Mouse (Mus musculus) hindbrain, embryonic 15.5 days (tissue): Measurements from ENCODE around the gene Tmem131. TPM values are rescaled to one million over a fixed set of nuclear protein-coding genes. Genes with fewer than 3 reads are reported as not detected.
A peak's percentile ranks its signal among the peaks of the same experiment; 100 is the strongest.

ENCODE experiments used
- ATAC-seq: fragments of 200-750 bp; cut with Nextera tagmentation; 2 replicates; pipeline ENCODE4 v1.8.0; 2017; ENCODE audit warnings: low read depth, moderate number of reproducible peaks, moderate TSS enrichment; ENCODE audit not compliant: low FRiP score
- H3K27ac ChIP-seq: fragments of 300-500 bp; sonication (generic); replicated peaks from 2 replicates; pipeline ENCODE4 v1.5.1; 2015; ENCODE audit warnings: mild to moderate bottlenecking, inconsistent platforms
- H3K27me3 ChIP-seq: fragments of 300-500 bp; sonication (generic); 2 replicates; pipeline ENCODE4 v1.6.1; 2015; ENCODE audit warnings: control low read depth, inconsistent platforms
- H3K36me3 ChIP-seq: fragments of 300-500 bp; sonication (generic); 2 replicates; pipeline ENCODE4 v1.6.1; 2015; ENCODE audit warnings: control low read depth, inconsistent platforms
- H3K4me1 ChIP-seq: fragments of 300-500 bp; sonication (generic); replicated peaks from 2 replicates; pipeline ENCODE4 v1.6.1; 2015; ENCODE audit warnings: control low read depth, inconsistent platforms
- H3K4me2 ChIP-seq: fragments of 300-500 bp; sonication (generic); 2 replicates; pipeline ENCODE4 v1.6.1; 2015; ENCODE audit warnings: moderate library complexity, mild to moderate bottlenecking, inconsistent platforms
- H3K4me3 ChIP-seq: fragments of 300-500 bp; sonication (generic); 2 replicates; pipeline ENCODE4 v1.5.1; 2015; ENCODE audit warnings: mild to moderate bottlenecking, inconsistent platforms
- H3K9ac ChIP-seq: fragments of 300-500 bp; sonication (generic); 2 replicates; pipeline ENCODE4 v1.6.1; 2015; ENCODE audit warnings: inconsistent platforms
- H3K9me3 ChIP-seq: fragments of 300-500 bp; sonication (generic); 2 replicates; pipeline ENCODE4 v1.6.1; 2016; ENCODE audit warnings: control low read depth, inconsistent platforms
- WGBS: fragments of 180-500 bp; shearing (Covaris S2); methylation state at CpG from one replicate; pipeline ENCODE4 v1.1.7; 2015; 5-methylcytosine and 5-hydroxymethylcytosine counted together
- polyA plus RNA-seq: library from polyadenylated mRNA; unstranded; fragments of >200 nt; fragmentation: Nextera tagmentation; extraction: Ambion mirVana; gene quantifications from 2 replicates; pipeline ENCODE4 v1.2.1, GENCODE M21; 2015

The Tmem131 gene
- polyA plus RNA-seq, 1 experiment from 2014 or later = 13.5 TPM

- H3K9me3 ChIP-seq = no peaks in the 10 kb centered on the region
- no peaks in the 10 kb centered on the region for H3K27me3 ChIP-seq
- H3K9ac ChIP-seq = no peak overlapping the region
- H3K4me2 ChIP-seq = no peak overlapping the region
- no peak for ATAC-seq
- H3K4me3 ChIP-seq = no peak overlapping the region
- 92% methylated on average over 14 of the region's 14 CpGs for WGBS
- peaks cover 87% of the 10 kb centered on the region for H3K36me3 ChIP-seq
- H3K27ac ChIP-seq = no peak overlapping the region
- no peaks in the 10 kb centered on the region for H3K4me1 ChIP-seq
Measured at GRCm38 (mm10) chr1:36807782-36808565, 135.5 kb downstream of the Tmem131 start.

GRCm38 (mm10) chr1:36807086-36807485 is 136.4 kb downstream of the Tmem131 start:
- Histone ChIP-seq H3K36me3 (peaks cover 85% of the 10 kb centered on the region), H3K4me3 (no peak overlapping the region), H3K9ac (no peak overlapping the region), H3K27me3 (no peaks in the 10 kb centered on the region), H3K9me3 (no peaks in the 10 kb centered on the region), H3K4me1 (no peaks in the 10 kb centered on the region), H3K4me2 (no peak overlapping the region), H3K27ac (no peak overlapping the region)
- ATAC-seq = no peak
- 93% methylated on average over 1 of the region's 1 CpGs for WGBS

GRCm38 (mm10) chr1:36806181-36806905 is 137.1 kb downstream of the Tmem131 start:
- H3K4me1 ChIP-seq = no peaks in the 10 kb centered on the region
- H3K27ac ChIP-seq = no peak overlapping the region
- no peak overlapping the region for H3K9ac ChIP-seq

GRCm38 (mm10) chr1:36804833-36805232 is 138.6 kb downstream of the Tmem131 start:
- no peak overlapping the region for H3K4me2 ChIP-seq
- WGBS = 96% methylated on average over 4 of the region's 4 CpGs
- no peaks in the 10 kb centered on the region for H3K9me3 ChIP-seq
- ATAC-seq = no peak
- H3K4me1 ChIP-seq = no peaks in the 10 kb centered on the region
- H3K4me3 ChIP-seq = no peak overlapping the region
- no peak overlapping the region for H3K27ac ChIP-seq
- no peak overlapping the region for H3K9ac ChIP-seq
- no peaks in the 10 kb centered on the region for H3K27me3 ChIP-seq
- peaks cover 74% of the 10 kb centered on the region for H3K36me3 ChIP-seq

More at GRCm38 (mm10) chr1:36806181-36806905, 137.1 kb downstream of the Tmem131 start:
- ATAC-seq = no peak
- H3K4me2 ChIP-seq = no peak overlapping the region
- H3K9me3 ChIP-seq = no peaks in the 10 kb centered on the region
- no peak overlapping the region for H3K4me3 ChIP-seq
- no peaks in the 10 kb centered on the region for H3K27me3 ChIP-seq
- H3K36me3 ChIP-seq = peaks cover 85% of the 10 kb centered on the region
- WGBS = 97% methylated on average over 7 of the region's 7 CpGs

- ATAC-seq = no peak
- H3K9me3 ChIP-seq = no peaks in the 10 kb centered on the region
- H3K27ac ChIP-seq = no peak overlapping the region
- no peaks in the 10 kb centered on the region for H3K4me1 ChIP-seq
- H3K4me3 ChIP-seq = no peak overlapping the region
- no peak overlapping the region for H3K4me2 ChIP-seq
- no peaks in the 10 kb centered on the region for H3K27me3 ChIP-seq
- 80% methylated on average over 9 of the region's 9 CpGs for WGBS
- peaks cover 75% of the 10 kb centered on the region for H3K36me3 ChIP-seq
- H3K9ac ChIP-seq = no peak overlapping the region
Measured at GRCm38 (mm10) chr1:36804259-36804658, 139.2 kb downstream of the Tmem131 start.

- Histone ChIP-seq H3K36me3 (peaks cover 73% of the 10 kb centered on the region), H3K27ac (no peak overlapping the region), H3K9ac (no peak overlapping the region), H3K4me2 (no peak overlapping the region), H3K4me1 (no peaks in the 10 kb centered on the region), H3K27me3 (no peaks in the 10 kb centered on the region), H3K9me3 (no peaks in the 10 kb centered on the region), H3K4me3 (no peak overlapping the region)
- no peak for ATAC-seq
- WGBS = 95% methylated on average over 3 of the region's 3 CpGs
Measured at GRCm38 (mm10) chr1:36800379-36801011, 143.0 kb downstream of the Tmem131 start.

GRCm38 (mm10) chr1:36797481-36797880 is 146.0 kb downstream of the Tmem131 start:
- Histone ChIP-seq H3K27me3 (no peaks in the 10 kb centered on the region), H3K9me3 (no peaks in the 10 kb centered on the region), H3K4me2 (no peak overlapping the region), H3K9ac (no peak overlapping the region), H3K4me3 (no peak overlapping the region), H3K27ac (no peak overlapping the region), H3K36me3 (peaks cover 80% of the 10 kb centered on the region), H3K4me1 (no peaks in the 10 kb centered on the region)
- no peak for ATAC-seq
- 87% methylated on average over 10 of the region's 10 CpGs for WGBS

GRCm38 (mm10) chr1:36796711-36797110 is 146.8 kb downstream of the Tmem131 start:
- Histone ChIP-seq H3K4me1 (no peaks in the 10 kb centered on the region), H3K9ac (no peak overlapping the region), H3K4me2 (no peak overlapping the region), H3K9me3 (no peaks in the 10 kb centered on the region), H3K36me3 (peaks cover 76% of the 10 kb centered on the region), H3K4me3 (no peak overlapping the region), H3K27me3 (no peaks in the 10 kb centered on the region), H3K27ac (no peak overlapping the region)
- 95% methylated on average over 7 of the region's 7 CpGs for WGBS
- no peak for ATAC-seq

- H3K9me3 ChIP-seq = no peaks in the 10 kb centered on the region
- no peak overlapping the region for H3K4me3 ChIP-seq
Measured at GRCm38 (mm10) chr1:36789416-36789815, 154.1 kb downstream of the Tmem131 start.

GRCm38 (mm10) chr1:36786377-36786776 is 157.1 kb downstream of the Tmem131 start:
- ATAC-seq = no peak
- Histone ChIP-seq H3K4me2 (no peak overlapping the region), H3K4me3 (no peak overlapping the region), H3K4me1 (peaks cover 13% of the 10 kb centered on the region; the same call in 1 of the 2 replicates), H3K9ac (no peak overlapping the region), H3K9me3 (no peaks in the 10 kb centered on the region), H3K27ac (no peak overlapping the region), H3K27me3 (no peaks in the 10 kb centered on the region), H3K36me3 (peaks cover under 1% of the 10 kb centered on the region; the same call in 1 of the 2 replicates)
- 93% methylated on average over 7 of the region's 7 CpGs for WGBS

More at GRCm38 (mm10) chr1:36789416-36789815, 154.1 kb downstream of the Tmem131 start:
- no peak overlapping the region for H3K4me2 ChIP-seq
- ATAC-seq = no peak
- H3K9ac ChIP-seq = no peak overlapping the region
- H3K4me1 ChIP-seq = peaks cover 13% of the 10 kb centered on the region; the same call in 1 of the 2 replicates
- WGBS = 75% methylated on average over 8 of the region's 8 CpGs
- no peaks in the 10 kb centered on the region for H3K27me3 ChIP-seq
- no peak overlapping the region for H3K27ac ChIP-seq
- peaks cover 22% of the 10 kb centered on the region for H3K36me3 ChIP-seq

- H3K9me3 ChIP-seq = no peaks in the 10 kb centered on the region
- H3K4me1 ChIP-seq = peaks cover 13% of the 10 kb centered on the region; the same call in 1 of the 2 replicates
- H3K36me3 ChIP-seq = no peaks in the 10 kb centered on the region
- peak overlapping the region; percentile 68 for H3K9ac ChIP-seq
- peak overlapping the region; percentile 93 for H3K4me2 ChIP-seq
- ATAC-seq = peak; percentile 59
- H3K4me3 ChIP-seq = peak overlapping the region; percentile 47
- WGBS = 2% methylated on average over 16 of the region's 16 CpGs
- H3K27me3 ChIP-seq = no peaks in the 10 kb centered on the region
- peak overlapping the region; percentile 77 for H3K27ac ChIP-seq
Measured at GRCm38 (mm10) chr1:36785238-36785641, 158.2 kb downstream of the Tmem131 start.
